Mouse (Mus musculus) forebrain, embryonic 11.5 days (tissue): ENCODE data around the gene Agt. TPM values are rescaled to one million over a fixed set of nuclear protein-coding genes. Genes with fewer than 3 reads are reported as not detected.

Source experiments
- ATAC-seq: fragments of 200-750 bp; cut with Nextera tagmentation; replicated peaks from 2 replicates; pipeline ENCODE4 v1.8.0; 2017; ENCODE audit warnings: moderate TSS enrichment; ENCODE audit not compliant: low FRiP score
- DNase-seq: peaks from one replicate; pipeline ENCODE4 v3.0.0-alpha.2; 2017; ENCODE audit warnings: low spot score
- H3K27ac ChIP-seq: fragments of 300-500 bp; sonication (generic); 2 replicates; pipeline ENCODE4 v1.5.1; 2014; ENCODE audit warnings: low read depth, low read length
- H3K27me3 ChIP-seq: fragments of 300-500 bp; sonication (generic); 2 replicates; pipeline ENCODE4 v1.6.1; 2014; ENCODE audit warnings: mild to moderate bottlenecking, low read length, mixed read lengths; ENCODE audit not compliant: control insufficient read depth, insufficient read depth
- H3K36me3 ChIP-seq: fragments of 300-500 bp; sonication (generic); 2 replicates; pipeline ENCODE4 v1.6.1; 2014; ENCODE audit warnings: mild to moderate bottlenecking, low read length, moderate library complexity, mixed read lengths; ENCODE audit not compliant: control insufficient read depth, insufficient read depth
- H3K4me1 ChIP-seq: fragments of 300-500 bp; sonication (generic); replicated peaks from 2 replicates; pipeline ENCODE4 v1.6.1; 2014; ENCODE audit warnings: low read length, mixed read lengths; ENCODE audit not compliant: control insufficient read depth, insufficient read depth
- H3K4me2 ChIP-seq: fragments of 300-500 bp; sonication (generic); 2 replicates; pipeline ENCODE4 v1.6.1; 2014; ENCODE audit warnings: low read depth, mild to moderate bottlenecking, low read length, moderate library complexity, mixed read lengths; ENCODE audit not compliant: severe bottlenecking
- H3K4me3 ChIP-seq: fragments of 300-500 bp; sonication (generic); 2 replicates; pipeline ENCODE4 v1.5.1; 2014; ENCODE audit warnings: low read depth, low read length
- H3K9ac ChIP-seq: fragments of 300-500 bp; sonication (generic); 2 replicates; pipeline ENCODE4 v1.6.1; 2014; ENCODE audit warnings: low read length
- H3K9me3 ChIP-seq: fragments of 300-500 bp; sonication (generic); 2 replicates; pipeline ENCODE4 v1.6.1; 2016; ENCODE audit warnings: low read length, mixed read lengths; ENCODE audit not compliant: control insufficient read depth
- WGBS: fragments of 180-500 bp; shearing (Covaris S2); extraction: QIAGEN DNeasy Blood & Tissue Kit; methylation state at CpG from one replicate; pipeline ENCODE4 v1.1.7; 2014; 5-methylcytosine and 5-hydroxymethylcytosine counted together
- polyA plus RNA-seq: library from polyadenylated mRNA; unstranded; fragments of >200 nt; fragmentation: Nextera tagmentation; extraction: Ambion mirVana; gene quantifications from 2 replicates; pipeline ENCODE4 v1.2.1, GENCODE M21; 2014

Agt gene
- polyA plus RNA-seq, 1 experiment from 2014 or later = not detected

DNA sequence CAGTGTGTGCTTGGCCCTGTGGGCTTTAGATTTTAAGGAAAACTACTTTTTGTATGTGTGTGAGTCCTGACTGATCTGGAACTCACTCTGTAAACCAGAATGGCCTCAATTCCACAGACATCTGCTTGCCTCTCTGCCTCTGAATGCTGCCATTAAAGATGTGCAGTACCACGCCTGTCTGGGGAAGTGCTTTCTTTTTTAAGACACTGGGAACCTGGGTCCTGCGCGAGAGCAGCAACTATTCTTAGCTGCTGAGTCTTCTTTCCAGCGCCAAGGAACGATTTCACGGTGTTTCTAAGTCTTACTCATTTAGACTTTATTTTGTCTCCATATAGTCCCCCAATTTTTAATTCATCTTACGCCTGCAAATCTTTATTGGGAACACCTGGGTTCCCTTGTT, 22.7 kb downstream of the Agt start:
- Histone ChIP-seq H3K27me3 (no peaks in the 10 kb centered on the region), H3K9me3 (no peaks in the 10 kb centered on the region), H3K36me3 (no peaks in the 10 kb centered on the region; the same call in 1 of the 2 replicates), H3K27ac (no peak overlapping the region), H3K4me1 (no peaks in the 10 kb centered on the region), H3K4me3 (no peak overlapping the region), H3K9ac (no peak overlapping the region), H3K4me2 (no peak overlapping the region)
- no peak for DNase-seq
- 91% methylated on average over 7 of the region's 7 CpGs for WGBS
- ATAC-seq = no peak

DNA sequence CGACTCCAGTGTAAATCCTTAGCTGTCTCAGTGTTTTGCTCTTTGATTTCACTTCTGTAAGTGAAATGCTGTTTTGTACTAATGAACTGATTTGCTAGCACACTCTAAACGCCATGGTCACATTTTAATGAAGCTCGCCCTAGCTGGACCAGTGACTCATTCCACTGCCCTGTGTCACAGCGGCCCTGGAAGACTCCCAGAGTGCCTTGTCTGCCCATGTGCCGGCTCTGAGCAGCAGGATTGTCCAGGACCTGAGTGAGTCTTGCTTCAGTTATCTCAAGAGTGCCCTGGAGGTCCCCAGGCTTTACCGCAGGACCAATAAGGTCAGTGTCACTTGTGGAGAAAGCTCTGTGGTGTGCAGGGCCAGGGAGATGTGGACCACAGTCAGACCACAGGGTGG, 23.1 kb downstream of the Agt start:
- DNase-seq (no peak), ATAC-seq (no peak)
- no peak overlapping the region for H3K4me3 ChIP-seq
- 93% methylated on average over 6 of the region's 6 CpGs for WGBS
- no peak overlapping the region for H3K9ac ChIP-seq
- no peaks in the 10 kb centered on the region for H3K9me3 ChIP-seq
- peaks cover 1% of the 10 kb centered on the region; the same call in 1 of the 2 replicates for H3K36me3 ChIP-seq
- H3K4me2 ChIP-seq = no peak overlapping the region
- no peaks in the 10 kb centered on the region for H3K27me3 ChIP-seq
- no peak overlapping the region for H3K27ac ChIP-seq
- no peaks in the 10 kb centered on the region for H3K4me1 ChIP-seq

DNA sequence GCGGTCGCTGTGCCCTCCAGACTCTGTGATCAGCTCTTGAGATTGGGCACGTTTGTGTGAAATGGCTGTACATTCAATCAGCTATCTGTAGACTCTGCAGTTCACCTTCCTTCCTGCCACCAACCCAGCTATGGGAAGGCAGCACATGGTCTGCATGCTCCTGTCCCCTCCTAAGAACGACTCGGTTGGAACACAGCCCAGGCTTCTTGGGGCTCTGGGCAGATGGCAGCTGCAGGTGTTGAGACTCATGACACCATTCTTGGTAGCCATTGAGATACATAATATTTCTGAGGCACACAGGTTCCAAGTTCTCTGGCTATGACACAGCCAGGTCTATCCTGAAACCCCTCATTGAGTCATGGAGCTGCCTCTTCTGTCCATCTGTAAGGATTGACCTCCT, 26.2 kb downstream of the Agt start:
- no peaks in the 10 kb centered on the region for H3K9me3 ChIP-seq
- H3K4me2 ChIP-seq = no peak overlapping the region
- no peak overlapping the region for H3K4me3 ChIP-seq
- no peaks in the 10 kb centered on the region for H3K4me1 ChIP-seq
- H3K36me3 ChIP-seq = peaks cover 4% of the 10 kb centered on the region; the same call in 1 of the 2 replicates
- 97% methylated on average over 5 of the region's 5 CpGs for WGBS
- DNase-seq (no peak), ATAC-seq (no peak)
- H3K27ac ChIP-seq = no peak overlapping the region
- H3K9ac ChIP-seq = no peak overlapping the region
- no peaks in the 10 kb centered on the region for H3K27me3 ChIP-seq

DNA sequence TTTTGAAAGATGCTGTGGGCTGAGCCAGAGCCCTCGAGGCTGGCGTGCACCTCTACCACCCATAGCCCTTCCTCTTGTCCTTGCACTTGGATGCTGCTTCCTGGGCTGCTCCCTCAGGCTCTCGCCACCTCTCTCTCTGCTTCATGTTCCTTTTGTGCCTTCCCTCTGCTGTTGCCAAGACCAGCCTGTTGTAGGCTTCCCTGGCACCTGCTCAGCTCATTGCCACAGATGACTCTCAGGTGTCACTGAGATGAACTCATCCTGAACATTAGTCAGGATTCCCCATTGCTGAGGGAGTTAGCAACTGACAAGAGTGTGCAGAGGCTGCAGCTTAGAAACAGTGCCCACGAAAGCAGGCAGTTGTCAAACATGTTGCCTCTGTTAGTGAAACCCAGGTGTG, 27.5 kb downstream of the Agt start:
- H3K4me2 ChIP-seq = no peak overlapping the region
- 88% methylated on average over 4 of the region's 4 CpGs for WGBS
- ATAC-seq (no peak), DNase-seq (no peak)
- no peak overlapping the region for H3K4me3 ChIP-seq
- no peaks in the 10 kb centered on the region for H3K27me3 ChIP-seq
- no peak overlapping the region for H3K9ac ChIP-seq
- no peak overlapping the region for H3K27ac ChIP-seq
- H3K9me3 ChIP-seq = no peaks in the 10 kb centered on the region
- peaks cover 4% of the 10 kb centered on the region; the same call in 1 of the 2 replicates for H3K36me3 ChIP-seq
- H3K4me1 ChIP-seq = no peaks in the 10 kb centered on the region

DNA sequence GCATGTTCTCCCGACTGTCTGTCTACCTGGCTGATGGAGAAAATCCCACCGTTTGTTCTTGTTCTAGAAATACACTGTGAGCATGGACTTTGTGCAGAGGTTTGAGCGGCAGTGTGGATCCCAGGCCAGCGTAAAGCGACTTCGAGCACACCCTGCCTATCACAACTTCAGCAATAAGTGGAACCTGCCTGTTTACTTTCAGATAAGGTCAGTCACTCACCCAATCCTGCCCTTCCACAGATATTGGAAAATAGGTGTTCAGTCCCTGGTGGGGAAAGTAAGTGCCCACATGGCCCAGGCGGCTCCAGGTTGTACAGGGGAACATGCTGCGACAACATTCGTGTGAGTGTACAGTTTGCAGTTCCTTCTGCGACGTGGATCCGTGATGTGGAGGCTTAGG, 28.6 kb downstream of the Agt start:
- Histone ChIP-seq H3K4me2 (no peak overlapping the region), H3K9ac (no peak overlapping the region), H3K36me3 (peaks cover 4% of the 10 kb centered on the region; the same call in 1 of the 2 replicates), H3K4me1 (no peaks in the 10 kb centered on the region), H3K9me3 (no peaks in the 10 kb centered on the region), H3K4me3 (no peak overlapping the region), H3K27ac (no peak overlapping the region), H3K27me3 (no peaks in the 10 kb centered on the region)
- ATAC-seq (no peak), DNase-seq (no peak)
- WGBS = 96% methylated on average over 12 of the region's 12 CpGs

DNA sequence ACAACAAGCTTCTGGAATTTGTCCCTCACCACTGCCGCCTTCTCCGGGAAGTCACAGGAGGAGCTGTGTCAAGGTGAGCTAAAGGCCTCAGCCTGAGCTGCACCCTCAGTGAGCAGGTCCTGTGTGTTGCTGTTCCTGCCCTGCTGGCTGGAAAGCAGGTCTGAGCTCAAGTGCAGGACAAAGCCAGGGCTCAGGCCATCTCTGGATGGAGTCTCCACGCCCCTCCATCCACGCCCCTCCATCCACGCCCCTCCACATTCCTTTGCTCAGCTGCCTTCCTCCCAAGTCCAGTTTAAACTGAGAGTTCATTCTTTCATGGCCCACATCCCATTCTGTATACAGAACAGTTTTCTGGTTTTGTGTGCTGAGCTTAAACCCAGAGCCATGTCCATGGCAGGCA, 34.1 kb downstream of the Agt start:
- no peak overlapping the region for H3K4me2 ChIP-seq
- H3K27me3 ChIP-seq = no peaks in the 10 kb centered on the region
- WGBS = 88% methylated on average over 5 of the region's 5 CpGs
- H3K9me3 ChIP-seq = no peaks in the 10 kb centered on the region
- DNase-seq (no peak), ATAC-seq (no peak)
- no peaks in the 10 kb centered on the region for H3K4me1 ChIP-seq
- no peak overlapping the region for H3K4me3 ChIP-seq
- H3K9ac ChIP-seq = no peak overlapping the region
- peaks cover 2% of the 10 kb centered on the region; the same call in 1 of the 2 replicates for H3K36me3 ChIP-seq
- H3K27ac ChIP-seq = no peak overlapping the region

DNA sequence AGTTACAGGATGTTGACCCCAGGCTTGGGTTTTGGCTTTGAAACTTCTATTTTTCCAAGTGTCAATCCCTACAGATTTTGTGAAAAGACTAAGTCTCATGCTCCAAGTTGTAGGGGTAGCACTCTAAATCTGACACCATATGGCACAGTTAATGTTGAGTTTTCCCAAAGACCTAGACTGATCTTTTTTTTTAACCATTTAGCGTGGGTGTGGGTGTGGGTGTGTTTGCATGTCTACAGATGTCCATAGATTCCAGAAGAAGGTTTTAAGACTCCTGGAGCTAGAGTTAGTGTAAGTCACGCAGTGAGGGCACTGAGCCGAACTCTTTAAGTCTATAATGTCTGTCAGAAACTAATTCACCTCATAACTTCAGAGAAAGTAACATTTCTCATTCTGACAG, 36.9 kb downstream of the Agt start:
- no peak for ATAC-seq

DNA sequence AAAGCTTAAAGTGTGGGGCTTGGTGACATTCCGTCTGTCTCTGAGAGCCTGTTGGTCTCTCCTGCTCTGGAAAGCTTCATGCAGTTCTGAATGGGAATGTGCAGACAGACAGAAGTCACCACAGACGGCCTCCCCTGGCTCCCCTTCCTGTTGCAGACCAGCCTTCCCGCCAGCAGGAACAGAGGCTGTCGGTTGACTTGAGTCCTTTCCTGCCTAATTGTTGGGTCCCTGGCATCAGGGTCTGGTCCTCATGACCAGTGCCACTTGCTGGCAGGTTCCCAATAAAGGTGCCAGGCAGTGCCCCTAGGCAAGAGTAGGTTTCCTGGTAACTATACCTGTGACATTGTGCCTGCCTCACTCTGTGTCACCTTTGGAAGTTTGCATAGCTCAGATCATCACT, 38.5 kb downstream of the Agt start:
- no peak overlapping the region for H3K27ac ChIP-seq
- H3K9ac ChIP-seq = no peak overlapping the region
- H3K36me3 ChIP-seq = no peaks in the 10 kb centered on the region; the same call in 1 of the 2 replicates
- no peak overlapping the region for H3K4me3 ChIP-seq
- H3K27me3 ChIP-seq = no peaks in the 10 kb centered on the region
- DNase-seq (no peak), ATAC-seq (no peak)
- WGBS = 88% methylated on average over 4 of the region's 4 CpGs
- no peaks in the 10 kb centered on the region for H3K9me3 ChIP-seq
- H3K4me1 ChIP-seq = no peaks in the 10 kb centered on the region
- no peak overlapping the region for H3K4me2 ChIP-seq

More for the DNA sequence above, 36.9 kb downstream of the Agt start:
- no peak overlapping the region for H3K4me3 ChIP-seq
- H3K4me1 ChIP-seq = no peaks in the 10 kb centered on the region
- H3K27me3 ChIP-seq = no peaks in the 10 kb centered on the region
- no peak overlapping the region for H3K27ac ChIP-seq
- H3K9ac ChIP-seq = no peak overlapping the region
- H3K9me3 ChIP-seq = no peaks in the 10 kb centered on the region
- H3K36me3 ChIP-seq = no peaks in the 10 kb centered on the region; the same call in 1 of the 2 replicates
- no peak overlapping the region for H3K4me2 ChIP-seq
- 97% methylated on average over 3 of the region's 3 CpGs for WGBS
- no peak for DNase-seq

DNA sequence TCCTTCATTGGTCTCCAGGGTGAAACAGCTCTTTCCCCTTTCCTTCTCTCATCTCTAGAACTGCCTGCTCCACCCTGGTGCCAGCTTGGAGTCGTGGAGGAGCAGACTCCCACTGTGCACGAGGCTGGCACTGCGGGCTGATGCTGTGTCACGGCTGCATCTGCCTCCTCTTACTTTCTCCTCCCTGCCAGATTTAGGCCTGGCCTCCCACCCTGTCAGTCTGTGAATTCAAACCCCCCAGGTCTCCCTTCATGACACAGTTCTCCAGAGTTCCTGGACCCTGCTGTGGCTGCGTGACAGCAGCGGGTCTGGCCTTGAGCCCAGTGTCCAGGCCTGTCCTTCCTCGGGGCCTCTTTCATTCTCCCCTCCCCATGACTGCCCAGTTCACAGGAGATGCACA, 39.0 kb downstream of the Agt start:
- Histone ChIP-seq H3K27me3 (no peaks in the 10 kb centered on the region), H3K36me3 (no peaks in the 10 kb centered on the region; the same call in 1 of the 2 replicates), H3K4me3 (no peak overlapping the region), H3K4me2 (no peak overlapping the region), H3K4me1 (no peaks in the 10 kb centered on the region), H3K9ac (no peak overlapping the region), H3K9me3 (no peaks in the 10 kb centered on the region), H3K27ac (no peak overlapping the region)
- WGBS = 98% methylated on average over 7 of the region's 7 CpGs
- ATAC-seq = no peak
- DNase-seq = no peak
